Mouse (Mus musculus) thymus, postnatal 36 days (tissue): ENCODE data around the gene Ccdc12.
"Not testable (repeated sequence)": the region's sequence is repeated elsewhere in the genome, so short reads cannot be mapped to it uniquely, and the experiment has no call there.

Experiments
- DNase-seq, 2 experiments: peaks; one replicate each; pipeline ENCODE4 v3.0.0; 2022; ENCODE audit warnings: mixed read lengths in 2 of 2

The Ccdc12 gene

GRCm38 (mm10) chr9:110678886-110679285 lies 22.6 kb downstream of the Ccdc12 start:
- DNase-seq, result no peak

DNA sequence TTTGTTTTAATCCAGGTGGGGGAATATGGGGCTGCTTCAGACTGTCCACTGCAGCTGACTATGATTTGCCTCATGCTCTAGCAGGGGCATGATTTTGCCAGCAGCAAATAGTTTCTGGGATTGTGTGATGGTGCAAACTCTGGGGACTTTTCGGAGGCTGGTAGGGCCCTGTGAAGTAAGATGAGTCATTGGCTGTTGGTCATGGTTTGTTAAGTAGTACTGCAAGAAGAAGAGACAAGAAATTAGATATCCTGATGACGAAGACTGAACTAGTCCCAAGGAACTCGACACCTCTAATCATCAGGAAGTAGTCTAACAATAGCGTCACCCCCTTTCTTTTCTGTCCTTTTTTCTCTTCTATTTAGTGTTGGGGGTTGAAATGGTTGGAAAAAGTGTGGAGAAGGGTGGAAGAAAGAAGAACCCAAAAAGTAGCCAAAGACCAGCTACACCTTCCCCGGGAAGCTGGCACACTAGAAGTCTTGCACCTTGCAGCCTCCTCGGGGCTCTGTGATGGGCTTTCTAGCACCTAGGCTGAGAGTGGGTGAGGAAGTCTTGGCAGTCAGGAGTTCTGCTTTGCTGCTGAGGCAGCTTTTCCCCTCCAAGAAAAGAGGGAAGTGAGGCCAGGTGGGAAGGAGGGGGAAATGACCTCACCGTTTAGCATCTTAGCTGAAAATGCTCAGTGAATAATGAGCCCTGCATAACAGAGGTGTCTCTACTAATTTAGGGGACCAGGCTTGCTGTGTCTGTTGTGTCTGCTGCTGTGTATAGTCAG lies 24.6 kb downstream of the Ccdc12 start:
- DNase-seq, result no peak

DNA sequence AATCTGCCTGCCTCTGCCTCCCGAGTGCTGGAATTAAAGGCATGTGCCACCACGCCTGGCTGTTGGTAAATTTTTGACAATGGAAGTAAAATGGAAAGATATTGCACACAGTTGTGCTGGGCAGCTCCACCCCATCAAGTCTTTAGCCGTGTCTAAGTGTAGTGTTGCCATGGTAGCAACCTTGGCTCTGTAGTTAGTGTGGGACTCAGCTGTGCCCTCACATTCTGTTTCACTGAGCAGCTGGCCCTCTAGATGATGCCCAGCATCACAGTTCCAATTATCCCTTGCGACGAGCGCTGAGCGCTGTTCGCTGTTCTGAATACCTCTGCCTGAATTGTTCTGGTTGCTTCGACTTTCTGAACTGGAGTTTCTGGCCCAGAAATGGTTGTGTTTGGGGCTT lies 25.5 kb downstream of the Ccdc12 start:
- no peak for DNase-seq

- no peak for DNase-seq
Observed at GRCm38 (mm10) chr9:110682255-110682654, 26.0 kb downstream of the Ccdc12 start.

DNA sequence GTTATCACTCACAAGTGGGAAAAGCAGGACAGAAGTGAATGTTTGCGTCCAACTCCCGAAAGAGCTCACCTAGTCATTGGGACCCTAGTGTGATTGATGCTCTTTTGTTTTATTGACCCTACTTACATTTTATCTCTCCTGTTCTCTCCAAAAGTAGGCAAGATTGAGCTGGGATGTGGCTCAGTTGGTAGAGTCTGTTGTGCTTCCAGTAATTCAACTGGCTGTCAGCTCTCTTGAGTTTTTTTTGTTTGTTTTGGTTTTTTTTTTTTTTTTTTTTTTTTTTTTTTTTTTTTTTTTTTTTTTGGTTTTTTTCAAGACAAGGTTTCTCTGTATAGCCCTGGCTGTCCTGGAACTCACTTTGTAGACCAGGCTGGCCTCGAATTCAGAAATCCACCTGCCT lies 26.4 kb downstream of the Ccdc12 start:
- not testable (repeated sequence) for DNase-seq

DNA sequence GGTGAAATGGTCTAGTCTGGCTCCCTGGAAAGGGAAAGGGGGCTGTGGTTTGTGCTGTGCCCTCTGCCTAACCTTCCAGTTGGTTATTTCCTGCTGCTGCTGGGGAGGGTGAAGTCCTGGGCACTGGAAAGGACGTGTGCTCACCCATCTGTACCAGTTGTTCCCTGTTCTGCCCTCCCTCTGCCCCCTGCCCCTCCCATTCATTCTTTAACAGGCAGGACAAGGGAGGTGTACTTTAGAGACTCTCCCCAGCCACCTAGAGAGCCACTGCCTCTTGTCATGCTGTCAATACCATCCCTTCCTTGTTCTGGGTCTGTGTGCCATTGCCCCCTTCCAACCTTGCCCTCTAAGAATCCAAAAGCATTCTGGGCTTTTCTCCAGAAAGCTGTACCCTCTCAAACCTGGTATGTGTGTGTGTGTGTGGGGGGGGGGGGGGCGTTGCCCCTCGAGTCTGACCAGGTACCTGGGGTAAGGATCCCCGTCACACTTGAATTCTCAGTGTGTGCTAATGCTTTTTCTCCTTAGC lies 27.3 kb downstream of the Ccdc12 start:
- DNase-seq, result no peak

- no peak for DNase-seq
Observed at GRCm38 (mm10) chr9:110684100-110684831, 28.0 kb downstream of the Ccdc12 start.

DNA sequence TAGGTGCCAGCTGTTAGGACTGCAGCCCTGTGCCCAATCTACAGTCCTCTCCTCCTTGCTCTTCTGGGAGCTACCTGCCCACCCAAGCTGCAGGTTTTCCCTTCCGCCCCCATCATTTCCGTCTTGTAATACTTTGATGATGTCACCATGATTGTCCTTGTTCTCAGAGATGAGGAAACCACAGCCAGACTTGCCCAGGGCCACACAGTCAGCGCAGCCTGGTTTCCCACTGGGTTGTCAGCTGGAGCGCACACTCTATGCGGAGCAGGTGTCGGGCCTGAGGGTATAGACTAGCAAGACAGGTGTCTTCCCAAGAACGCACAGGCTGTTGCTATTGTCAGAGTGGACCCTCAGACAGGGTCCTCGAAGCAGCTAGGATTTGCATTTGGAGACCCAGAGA lies 28.9 kb downstream of the Ccdc12 start:
- DNase-seq, result peak in 1 of 2 experiments; percentile 41

- no peak for DNase-seq
Observed at GRCm38 (mm10) chr9:110685591-110685990, 29.3 kb downstream of the Ccdc12 start.

- DNase-seq, result no peak
Observed at GRCm38 (mm10) chr9:110686472-110686871, 30.2 kb downstream of the Ccdc12 start.

- no peak for DNase-seq
Observed at GRCm38 (mm10) chr9:110687061-110687460, 30.8 kb downstream of the Ccdc12 start.

GRCm38 (mm10) chr9:110687846-110688245 lies 31.5 kb downstream of the Ccdc12 start:
- DNase-seq, result no peak

DNA sequence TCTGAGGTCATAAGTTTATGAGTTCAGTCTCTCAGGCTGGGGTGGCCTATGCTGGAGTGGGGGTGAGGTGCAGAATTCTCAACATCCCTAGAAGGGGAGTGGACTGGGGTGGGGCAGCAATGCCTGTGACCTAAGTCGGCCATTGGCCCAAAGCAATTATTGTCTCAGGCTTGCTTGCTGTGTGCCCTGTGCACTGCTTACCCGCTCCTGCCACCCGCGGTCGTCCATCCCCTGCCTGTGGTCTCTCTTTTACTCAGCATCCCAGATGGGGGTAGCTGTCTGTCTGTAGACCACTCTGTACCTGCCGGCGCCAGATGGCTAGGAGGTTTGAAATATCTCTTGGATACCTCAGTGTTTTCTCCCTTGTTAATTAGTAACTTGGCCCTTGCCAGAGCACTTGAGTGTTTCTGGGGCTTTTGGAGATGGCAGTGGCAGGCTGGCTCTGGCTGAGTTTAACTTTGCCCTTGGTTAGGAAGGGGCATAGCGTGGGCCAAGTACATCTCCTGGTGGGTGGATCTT lies 33.0 kb downstream of the Ccdc12 start:
- no peak for DNase-seq

GRCm38 (mm10) chr9:110695165-110695755 lies 39.0 kb downstream of the Ccdc12 start:
- no peak for DNase-seq

DNA sequence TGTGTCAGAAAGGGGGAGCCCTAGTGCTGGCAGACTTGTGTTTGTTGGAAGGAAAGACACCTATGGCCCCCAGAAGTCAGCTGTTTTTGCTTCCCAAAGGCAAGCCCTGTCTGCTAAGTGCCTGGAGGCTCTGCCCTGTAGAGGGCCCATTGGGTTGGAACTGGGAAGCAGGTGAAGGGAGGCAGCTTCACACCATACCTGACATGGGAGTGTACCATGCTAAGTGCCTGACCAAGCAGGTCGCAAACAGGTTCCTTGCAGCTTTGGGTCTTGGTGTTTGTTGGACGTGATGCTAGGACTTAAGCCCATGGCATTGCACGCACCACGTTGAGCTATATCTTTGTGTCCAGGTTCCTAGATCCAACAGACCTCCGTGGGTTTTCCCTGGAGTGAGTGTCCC lies 40.1 kb downstream of the Ccdc12 start:
- no peak for DNase-seq

GRCm38 (mm10) chr9:110697465-110697864 lies 41.2 kb downstream of the Ccdc12 start:
- no peak for DNase-seq

DNA sequence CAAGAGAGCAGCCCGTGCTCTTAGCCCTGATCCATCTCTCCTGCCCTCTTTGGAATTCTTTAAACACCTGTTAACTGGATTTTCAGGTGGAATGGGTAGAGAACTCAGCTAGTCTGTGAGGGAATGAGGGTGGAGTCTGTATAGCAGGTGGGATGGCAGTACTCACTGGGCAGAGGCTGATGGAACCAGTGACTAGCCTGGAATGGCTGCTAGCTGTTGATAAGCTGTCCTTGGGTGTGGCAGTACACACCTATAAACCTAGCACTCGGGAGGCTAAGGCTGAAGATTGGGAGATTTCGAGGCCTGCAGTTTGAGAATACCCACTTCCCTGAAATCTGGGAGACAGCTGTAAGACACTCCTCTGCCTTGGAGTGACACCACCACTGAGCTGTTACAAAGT lies 43.3 kb downstream of the Ccdc12 start:
- DNase-seq, result no peak

GRCm38 (mm10) chr9:110701114-110702032 lies 45.1 kb downstream of the Ccdc12 start:
- no peak for DNase-seq

- DNase-seq, result no peak
Observed at GRCm38 (mm10) chr9:110702848-110703247, 46.5 kb downstream of the Ccdc12 start.

DNA sequence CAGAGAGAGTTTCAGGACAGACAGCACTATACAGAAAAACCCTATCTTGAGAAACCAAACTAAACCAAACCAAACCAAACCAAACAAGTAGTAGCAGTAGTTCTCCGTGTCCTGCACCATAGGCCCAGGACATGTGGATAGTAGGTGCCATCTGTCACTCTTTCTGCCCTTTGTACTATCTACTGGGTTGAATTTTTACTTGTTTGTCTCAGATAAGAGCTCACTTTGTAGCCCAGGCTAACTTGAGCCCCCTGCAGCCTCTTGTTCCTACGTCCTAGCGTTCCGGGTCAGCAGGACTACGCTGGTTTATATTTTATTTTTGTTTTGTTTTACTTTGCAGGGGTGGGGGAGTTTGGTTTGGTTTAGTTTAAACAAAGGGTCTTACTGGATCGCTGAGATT lies 47.6 kb downstream of the Ccdc12 start:
- DNase-seq, result no peak

GRCm38 (mm10) chr9:110706784-110707183 lies 50.5 kb downstream of the Ccdc12 start:
- no peak for DNase-seq

DNA sequence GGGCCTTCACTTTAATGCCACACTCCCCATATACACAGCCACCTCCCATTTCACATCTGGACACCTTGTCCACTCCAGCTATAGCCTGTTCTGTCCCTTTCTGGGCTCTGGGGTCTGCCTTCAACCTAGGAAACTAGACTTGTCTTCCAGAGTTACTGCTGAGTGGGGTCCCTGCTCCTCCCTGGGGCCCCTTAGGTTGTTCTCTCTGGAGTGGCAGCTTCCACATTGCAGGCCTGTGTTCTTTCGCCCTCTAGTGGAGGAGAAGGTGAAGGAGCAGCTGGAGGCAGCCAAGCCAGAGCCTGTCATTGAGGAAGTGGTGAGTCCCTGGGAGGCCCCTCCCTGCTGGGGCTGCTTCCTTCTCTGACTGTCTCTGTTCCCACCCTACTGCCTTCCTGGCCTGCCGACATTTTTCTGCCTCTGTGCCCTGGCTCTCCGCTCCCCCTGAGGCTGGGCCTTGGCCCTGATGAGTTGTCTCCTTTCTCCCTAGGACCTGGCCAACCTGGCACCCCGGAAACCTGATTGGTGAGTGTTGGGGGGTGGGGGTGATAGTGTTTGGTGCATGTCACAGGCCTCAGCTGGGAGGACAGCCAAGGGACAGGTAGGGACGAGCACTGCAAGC lies 53.4 kb downstream of the Ccdc12 start:
- peak; percentile 82 to 88 for DNase-seq
